Mouse (Mus musculus) kidney, adult 18-20 months (tissue): ENCODE data around the gene St3gal2.
"Not testable (repeated sequence)": the region's sequence is repeated elsewhere in the genome, so short reads cannot be mapped to it uniquely, and the experiment has no call there.

ENCODE experiments used
- DNase-seq: peaks from one replicate; pipeline ENCODE4 v3.0.0; 2021

St3gal2 gene

DNA sequence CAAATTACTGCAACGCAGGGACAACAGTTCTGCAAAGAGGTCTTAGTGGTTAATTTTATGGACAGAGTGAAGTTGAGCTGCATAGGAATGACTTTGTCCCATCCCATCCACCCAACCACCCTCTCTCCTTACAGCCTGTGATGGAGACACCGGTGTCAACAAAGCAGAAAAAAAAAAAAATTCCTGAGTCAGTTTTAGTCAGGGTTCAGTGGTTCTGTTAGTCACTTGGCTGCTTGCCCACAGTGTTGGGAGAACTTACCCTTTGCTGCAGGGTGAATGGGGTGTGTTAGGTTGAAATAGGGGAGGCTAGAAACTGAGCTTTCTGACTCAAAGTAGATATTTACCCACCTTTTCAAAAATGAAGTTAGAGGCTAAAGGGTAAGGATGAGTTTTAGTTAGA is 2.3 kb upstream of the St3gal2 start:
- peak; percentile 84 for DNase-seq

DNA sequence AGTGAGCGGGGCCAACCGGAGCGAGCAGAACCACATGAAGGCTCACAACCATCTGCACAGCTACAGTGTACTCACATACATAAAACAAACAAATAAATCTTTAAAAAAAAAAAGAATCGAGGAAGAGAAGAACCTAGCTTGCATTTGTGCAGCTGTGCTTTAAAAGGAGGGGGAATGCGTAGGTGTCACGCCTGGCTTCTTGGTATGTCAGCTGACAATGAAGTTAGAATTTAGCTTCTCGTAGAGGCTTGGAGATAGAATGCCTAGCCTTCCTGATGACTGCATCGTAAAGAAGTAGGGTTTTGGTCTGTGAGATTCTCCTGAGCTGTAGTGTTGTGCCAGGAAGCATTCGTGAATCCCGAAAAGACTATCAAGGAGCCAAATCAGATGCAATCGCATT is 1.7 kb upstream of the St3gal2 start:
- no peak for DNase-seq

DNA sequence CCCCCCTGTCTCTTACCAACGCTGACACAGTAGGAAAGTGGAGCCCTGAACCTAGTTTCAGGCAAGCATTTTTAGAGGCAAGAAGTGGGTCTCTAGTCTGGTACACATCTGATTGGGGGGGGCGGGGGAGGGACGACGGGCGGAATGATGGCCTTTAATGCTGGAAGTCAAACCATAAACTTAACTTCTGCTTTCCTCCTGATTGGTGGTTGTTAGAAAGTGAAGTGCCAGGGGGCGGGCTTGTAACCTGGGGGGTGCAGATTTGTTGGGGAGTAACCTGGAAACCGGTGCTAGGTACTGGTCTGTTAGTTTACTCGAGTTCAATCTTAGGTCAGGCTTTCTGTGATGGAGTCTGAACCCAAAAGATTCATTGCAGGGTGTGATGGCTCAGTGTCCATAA is 1.3 kb upstream of the St3gal2 start:
- DNase-seq, result no peak

DNA sequence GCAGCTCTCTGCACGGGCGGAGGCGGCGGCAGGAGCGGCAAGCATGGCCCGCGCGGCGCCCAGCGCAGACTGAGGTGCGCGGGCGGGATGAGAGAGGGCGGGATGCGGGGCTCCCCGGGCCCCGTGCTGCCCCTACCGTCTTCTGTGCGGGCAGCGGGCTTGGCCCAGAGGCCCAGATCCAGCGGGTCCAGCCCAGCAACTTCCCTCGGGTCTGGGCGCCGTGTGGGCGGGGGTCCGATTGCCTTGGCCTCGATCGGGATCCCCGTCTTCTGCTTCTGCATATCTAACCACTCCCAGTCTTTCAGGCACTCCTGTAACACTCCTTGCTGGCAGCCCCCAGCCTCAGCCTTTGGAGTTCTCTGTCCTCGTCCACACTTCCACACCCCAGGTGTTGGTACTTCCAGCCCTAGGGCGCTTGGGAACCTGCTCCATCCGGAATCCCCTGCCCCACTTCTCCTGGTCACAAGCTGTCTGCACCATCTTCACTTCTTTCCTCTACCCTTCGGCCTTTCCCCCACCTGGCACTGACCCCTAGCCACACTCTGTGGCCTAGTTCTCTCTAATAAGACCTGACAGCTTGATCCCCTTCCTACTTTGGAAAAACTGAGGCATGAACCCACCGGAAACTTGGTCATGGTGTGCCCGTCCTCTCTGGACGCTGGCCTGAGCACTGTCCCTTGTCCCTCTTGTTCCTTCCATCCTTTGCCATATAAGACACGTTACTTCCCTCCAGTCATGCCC is 480 bp downstream of the St3gal2 start:
- DNase-seq, result no peak

DNA sequence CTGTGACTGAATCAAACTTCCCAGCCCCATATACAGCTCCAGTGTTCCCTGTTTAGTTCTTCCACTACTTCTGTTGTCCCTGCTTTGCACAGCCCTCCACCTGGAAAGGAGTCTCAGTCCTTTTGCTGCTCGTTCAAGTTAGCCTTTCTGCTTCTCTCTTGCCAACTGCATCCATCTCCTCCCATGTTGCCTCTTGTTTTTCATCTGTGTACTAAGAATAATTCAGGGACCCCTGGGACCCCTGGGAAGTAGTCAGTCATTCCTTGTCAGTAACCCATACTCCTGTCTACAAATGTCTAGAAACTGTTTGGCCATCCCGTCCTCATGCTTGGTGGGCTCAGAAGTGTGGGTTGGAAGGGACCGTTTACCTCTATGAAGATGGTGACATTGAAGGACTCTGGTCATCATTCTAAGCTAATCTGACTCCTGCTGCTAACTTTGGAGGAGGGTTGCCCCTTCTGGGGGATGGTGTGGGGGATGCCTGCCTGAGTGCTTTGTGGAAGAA is 1.1 kb downstream of the St3gal2 start:
- DNase-seq, result no peak

DNA sequence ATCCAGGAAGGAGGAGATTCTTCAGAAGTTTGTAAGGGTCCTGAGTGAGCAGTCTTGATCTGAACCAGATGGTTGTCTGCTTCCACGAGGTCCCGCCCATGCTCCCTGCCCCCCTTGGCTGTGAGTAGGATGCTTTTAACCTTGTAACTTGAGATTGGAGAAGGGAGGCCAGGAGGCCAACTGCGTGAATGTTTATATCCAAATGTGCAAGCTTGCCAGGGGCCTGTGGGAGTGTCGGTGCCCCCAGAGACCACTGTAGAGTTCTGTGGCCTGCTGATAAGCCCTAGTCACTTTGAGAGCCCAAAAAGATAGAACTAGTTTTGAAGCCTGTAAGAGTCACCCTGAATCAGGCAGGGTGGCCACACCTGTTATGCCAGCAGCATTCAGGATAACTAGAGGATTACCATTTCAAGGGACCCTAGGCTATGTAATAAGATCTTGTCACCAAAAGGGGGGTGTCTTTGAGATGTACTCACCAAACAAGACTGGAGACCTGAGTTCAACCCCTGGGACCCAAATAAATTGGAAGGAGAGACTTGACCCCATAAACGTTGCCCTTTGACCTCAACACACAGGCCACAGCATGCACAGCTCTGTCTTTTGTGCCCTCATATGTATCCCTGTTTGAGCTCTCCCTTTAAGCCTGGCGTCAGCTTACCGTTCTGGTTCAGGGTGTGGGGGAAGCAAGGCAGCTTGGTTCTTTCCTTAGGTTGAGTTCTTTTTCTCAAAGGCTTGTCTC is 1.9 kb downstream of the St3gal2 start:
- DNase-seq, result peak; percentile 32

DNA sequence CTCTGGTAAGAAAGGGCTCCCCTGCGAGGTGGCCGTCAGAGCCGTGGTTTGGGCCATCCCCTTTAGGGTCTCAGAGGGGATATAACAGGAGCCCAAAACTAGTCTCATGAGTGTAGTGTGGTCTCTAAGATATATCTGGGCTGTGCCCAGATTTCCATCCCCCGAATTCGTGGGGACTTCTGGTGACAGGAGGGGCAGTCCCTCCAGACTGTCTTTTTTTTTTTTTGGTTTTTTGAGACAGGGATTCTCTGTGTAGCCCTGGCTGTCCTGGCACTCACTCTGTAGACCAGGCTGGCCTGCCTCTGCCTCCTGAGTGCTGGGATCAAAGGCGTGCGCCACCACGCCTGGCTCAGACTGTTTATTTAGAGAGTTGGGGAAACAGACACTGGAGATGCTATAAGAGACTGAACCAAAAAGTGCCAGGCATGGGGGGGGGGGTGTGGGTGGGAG is 6.0 kb downstream of the St3gal2 start:
- DNase-seq, result no peak

DNA sequence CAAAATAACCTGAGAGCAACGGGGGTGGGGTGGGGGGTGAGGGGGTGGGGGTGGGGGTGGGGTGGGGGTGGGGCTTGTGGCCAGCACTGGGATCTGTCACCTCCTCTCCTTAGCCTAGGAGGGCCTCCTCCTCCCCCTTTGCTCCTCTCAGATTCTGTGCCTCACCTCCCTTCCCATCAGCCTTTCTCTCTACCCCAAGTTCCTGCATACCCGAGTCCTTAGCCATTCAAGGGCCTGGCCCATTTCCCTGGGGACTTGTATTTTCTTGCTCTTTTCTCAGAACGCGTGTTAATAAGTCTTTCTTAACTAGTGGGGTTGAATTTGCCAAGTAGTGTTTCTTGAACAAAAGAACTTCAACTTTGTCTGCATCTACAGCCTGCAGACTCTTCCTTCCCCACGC is 7.0 kb downstream of the St3gal2 start:
- no peak for DNase-seq

DNA sequence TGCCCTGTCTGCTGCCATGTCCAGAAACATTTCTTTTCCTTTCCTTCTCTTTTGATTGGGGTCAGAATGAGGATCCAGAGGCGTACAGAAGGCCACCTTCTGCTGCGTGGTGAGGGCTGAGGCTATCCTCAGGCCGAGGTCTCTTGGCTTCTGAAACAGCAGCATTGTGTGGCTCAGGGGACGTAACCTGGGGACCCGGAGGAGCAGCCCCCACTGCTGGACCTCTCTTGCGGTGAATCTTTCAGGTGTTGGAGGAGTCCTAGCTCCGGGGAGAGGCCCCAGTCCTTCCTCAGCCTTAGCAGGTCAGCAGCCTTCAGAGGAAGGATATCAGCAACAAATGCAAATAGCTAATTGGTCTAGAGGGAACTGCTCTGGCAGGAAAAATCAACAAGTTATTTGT is 8.7 kb downstream of the St3gal2 start:
- DNase-seq, result no peak

DNA sequence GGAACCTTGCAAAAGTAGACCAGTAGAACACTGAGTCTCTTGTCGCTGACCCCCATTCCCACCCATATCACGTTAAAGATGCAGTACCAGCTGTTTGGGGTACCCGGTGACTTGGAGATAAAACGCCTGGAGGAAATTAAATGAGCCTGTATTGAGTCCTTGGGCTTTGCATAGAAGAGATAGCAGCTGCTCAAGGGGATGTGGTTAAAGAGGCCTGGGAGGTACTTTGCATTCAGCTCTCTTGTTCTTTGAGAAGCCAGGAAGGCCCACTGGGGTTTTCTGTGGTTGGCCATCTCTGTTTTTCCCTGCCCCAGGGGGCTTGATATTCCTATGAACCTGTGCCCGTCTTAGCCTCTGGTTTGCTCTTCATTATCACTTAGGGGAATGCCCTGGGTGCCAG is 9.3 kb downstream of the St3gal2 start:
- DNase-seq, result no peak

DNA sequence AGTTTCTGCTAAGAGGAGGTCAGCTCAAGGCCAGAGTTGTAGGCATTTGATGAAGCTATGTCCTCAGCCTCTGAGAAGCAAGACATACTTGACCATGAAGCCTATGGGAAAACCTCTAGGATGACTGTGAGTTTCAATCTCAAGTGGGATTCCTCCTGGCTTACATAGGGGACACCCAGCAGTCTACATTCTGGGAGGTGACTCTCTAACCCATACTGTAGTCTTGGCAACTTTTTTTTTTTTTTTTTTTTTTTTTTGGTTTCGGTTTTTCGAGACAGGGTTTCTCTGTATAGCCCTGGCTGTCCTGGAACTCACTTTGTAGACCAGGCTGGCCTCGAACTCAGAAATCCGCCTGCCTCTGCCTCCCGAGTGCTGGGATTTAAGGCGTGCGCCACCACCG is 9.9 kb downstream of the St3gal2 start:
- not testable (repeated sequence) for DNase-seq

DNA sequence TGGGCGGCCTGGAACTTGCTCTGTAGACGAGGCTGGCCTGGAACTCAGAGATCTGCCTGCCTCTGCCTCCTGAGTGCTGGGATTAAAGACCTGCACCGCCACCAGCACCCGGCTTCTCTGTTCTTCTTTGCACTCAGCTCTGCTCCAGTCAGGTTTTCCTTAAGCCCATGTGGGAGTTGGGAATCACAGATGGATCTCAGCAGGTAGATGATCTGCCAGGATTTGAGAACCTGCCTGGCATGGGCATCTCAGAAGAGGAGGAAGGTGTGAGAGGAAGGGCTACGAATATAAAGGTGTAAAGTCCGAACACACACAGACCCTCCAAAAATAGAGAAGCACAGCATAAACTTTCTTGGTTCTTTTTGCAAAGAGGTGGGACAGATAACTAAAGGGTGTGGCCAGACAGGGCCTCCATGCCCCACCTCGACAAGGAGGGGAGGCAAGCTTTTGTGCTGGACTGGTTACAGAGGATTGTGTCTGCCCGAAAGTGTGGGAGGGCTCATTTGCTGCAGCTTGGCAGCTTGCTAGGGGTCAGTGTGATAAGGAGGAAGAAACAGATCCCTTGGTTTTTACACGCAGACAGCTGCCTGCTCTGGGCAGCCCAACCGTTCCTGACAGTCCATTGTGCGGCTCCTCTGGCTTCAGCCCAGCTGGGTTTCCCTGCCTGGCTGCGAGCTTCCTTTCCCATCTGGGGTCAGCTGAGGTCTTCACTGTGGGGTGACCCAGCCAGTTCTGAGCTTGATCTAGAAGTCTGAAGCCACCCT is 11.6 kb downstream of the St3gal2 start:
- DNase-seq, result peak; percentile 57

DNA sequence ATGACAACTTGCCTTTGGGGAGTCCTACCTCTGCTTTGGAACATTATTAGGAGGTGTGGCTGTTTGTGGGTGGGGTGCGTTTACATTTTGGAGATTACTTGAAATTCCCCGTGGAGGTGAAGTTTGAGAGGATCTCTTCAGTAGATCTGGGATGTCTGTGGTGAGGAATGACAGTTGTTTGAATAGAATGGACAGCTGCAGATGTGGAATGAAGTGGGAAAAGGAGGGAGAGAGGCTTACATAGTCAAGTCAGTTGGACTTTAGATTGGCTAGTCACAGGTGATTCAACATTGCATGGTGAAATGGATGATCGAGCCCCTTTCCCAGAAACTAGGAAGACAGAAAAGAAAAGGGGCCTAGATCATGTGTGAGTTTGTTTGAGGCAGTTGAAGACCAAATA is 12.7 kb downstream of the St3gal2 start:
- no peak for DNase-seq

DNA sequence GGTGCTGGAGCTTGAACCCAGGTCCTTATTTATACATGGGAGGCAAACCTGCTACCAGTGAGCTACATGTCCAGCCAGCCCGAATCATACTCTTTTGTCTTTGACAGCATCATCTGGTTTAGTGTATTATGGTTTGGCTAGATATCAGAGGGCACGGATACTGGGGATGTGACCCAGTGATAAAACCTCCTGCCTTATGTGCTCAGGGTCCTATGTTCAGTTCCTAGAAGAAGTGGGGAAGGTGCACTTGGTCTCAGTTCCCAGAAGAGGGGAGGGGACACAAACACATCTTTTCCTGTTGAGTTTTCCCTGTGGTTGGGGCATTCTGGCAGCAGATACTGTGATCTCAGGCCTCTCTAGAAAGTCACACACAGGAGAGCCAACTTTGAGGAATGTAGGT is 13.6 kb downstream of the St3gal2 start:
- DNase-seq, result no peak

DNA sequence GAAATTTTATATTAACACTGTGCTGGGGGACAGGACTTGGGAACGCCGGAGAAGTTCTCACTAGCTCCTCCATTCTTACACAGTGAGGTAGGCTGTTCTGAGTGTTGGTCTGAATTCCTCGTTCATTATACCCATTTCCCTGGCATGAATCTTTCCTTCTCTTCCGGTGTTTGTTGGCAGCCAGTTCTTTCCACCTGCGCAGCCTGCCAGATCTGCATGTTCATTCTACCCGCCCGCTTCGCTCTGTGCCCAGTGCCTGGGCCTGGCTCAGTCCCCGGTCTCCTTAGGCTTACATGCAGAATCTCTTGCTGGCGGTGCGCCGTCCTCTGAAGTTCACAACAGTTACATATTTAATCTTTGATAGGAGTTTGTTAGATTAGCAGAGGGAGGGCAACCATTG is 16.5 kb downstream of the St3gal2 start:
- no peak for DNase-seq

DNA sequence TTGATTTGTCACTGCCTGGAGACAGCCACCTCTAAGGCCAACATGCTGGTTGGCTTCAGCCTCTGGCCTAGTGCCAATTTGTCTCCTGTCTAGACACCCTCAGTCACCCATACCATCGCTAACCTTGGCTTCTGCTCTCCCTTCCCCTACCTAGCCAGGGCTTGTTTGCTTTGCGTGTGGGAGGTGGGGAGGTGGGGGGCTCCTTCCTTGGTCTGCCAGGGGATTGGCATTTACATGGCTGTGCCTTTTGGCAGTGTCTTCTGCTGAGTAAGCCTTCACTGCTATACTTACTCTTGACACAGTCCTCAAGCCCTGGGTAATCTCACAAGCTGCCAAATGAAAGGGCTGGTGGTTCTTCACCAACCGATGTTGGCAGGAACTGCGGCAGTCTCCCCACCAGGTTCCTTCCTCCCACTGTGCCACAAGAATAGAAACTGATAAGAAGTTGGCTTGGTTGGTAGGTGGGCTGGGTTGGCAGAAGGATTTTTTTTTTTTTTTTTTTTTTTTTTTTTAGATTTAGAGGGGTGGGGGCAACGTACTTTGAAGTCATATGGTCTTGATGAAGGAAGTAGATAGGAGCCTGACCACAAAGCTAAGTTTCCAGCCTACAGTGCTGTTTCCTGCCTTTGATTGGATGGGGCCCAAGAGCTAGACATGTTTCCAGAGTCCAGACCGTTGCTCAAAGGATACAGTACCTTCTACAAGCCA is 19.3 kb downstream of the St3gal2 start:
- DNase-seq, result peak; percentile 56

DNA sequence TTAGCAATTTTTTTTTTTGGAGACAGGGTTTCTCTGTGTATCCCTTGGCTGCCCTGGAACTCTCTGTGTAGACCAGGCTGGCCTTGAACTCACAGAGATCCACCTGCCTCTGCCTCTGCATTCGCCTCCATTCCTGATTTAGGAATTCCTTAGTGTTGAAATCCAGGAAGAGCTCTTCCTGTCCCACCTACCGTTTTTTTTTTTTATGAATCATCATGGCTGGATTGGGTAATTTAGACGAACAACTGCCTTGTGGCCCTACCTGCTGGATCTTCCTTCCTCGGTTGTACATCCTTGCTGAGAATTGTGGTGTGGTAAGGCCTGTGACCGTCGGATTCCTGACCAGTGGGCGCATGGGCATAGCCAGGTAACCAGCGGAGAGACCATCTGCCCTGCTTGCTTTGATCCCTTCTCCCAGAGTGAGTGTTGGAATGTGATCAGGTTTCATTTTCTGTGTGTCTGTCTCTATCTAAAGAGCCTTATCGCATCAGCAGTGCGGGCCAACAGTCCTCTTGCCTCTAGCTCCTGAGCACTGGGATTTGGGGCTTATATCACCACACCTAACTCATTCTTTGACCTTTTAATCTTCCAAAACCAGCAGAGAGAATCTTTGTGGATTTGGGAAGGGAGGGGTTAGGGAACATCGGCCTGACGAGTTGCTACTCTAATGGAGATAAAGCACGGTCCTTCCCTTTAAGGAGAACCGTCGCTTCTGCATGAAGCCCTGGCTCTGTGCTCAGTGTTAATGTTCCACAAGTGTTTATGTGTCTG is 21.1 kb downstream of the St3gal2 start:
- no peak for DNase-seq

DNA sequence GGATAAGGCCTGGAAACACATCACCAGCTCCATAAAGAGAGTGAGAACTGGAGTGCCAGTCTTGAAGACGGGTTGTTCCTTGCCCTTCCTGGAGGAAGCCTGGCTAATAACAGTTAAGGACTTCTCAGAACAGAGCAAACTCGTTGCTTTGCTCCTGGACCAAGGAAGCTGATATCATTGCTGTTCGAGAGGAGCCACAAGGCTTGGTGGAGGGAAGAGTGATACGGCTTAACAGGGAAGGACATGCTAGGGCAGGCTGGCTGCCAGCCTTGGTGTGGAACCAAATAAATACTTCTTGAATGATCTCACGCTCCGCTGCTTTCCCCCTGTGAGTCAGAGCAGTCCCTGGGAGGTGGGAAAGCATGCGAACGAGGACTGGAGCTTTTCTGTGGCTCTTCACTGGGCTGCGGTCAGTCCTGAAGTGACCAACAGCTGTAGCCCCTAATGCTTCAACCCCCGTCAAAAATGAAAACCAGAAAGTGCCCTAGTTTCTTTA is 21.8 kb downstream of the St3gal2 start:
- DNase-seq, result peak; percentile 84

DNA sequence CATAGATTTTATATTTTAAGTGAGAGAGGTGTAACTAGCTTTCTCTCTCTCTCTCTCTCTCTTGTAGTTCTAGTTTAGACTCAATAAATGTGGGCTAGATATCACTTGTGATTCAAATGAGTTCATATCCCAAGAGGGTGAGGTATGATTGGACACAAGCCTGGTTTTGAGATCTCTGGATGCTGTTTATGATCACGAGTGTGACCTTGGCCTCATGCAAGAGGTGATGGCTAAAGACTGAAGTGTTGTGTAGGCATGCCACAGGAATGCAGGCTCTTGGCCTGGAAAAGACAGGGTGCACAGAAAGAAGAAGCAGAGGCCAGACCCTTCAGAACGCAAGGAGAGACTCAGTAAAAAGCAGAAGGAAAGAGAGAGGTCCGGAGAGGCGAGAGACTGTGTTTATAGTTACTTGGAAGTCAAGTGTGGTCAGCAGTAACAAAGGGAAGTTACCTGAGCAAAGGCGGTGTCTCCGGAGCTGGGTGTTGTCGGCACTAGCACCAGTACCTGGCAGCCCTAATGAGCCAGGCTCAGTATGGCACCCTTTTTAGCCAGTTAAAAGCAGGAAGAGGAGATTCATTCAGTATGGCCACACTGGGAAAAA is 24.7 kb downstream of the St3gal2 start:
- no peak for DNase-seq

DNA sequence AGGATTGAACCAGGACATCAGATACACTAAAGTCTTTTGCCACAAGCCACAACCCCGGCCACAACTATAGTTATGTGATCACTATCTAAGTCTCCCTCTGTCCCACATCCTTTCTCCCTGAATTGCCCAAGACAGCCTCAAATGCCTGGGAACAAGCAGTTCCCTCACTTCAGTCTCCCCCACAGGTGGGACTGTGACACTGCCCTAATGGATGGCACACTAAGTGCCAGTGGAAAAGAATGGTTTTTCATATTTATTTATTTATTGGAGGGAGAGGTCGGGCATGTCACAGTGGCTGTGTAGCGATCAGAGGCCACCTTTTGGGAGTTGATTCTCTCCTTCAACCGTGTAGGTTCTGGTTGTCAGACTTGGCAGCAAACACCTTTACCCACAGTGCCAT is 26.0 kb downstream of the St3gal2 start:
- DNase-seq, result no peak

DNA sequence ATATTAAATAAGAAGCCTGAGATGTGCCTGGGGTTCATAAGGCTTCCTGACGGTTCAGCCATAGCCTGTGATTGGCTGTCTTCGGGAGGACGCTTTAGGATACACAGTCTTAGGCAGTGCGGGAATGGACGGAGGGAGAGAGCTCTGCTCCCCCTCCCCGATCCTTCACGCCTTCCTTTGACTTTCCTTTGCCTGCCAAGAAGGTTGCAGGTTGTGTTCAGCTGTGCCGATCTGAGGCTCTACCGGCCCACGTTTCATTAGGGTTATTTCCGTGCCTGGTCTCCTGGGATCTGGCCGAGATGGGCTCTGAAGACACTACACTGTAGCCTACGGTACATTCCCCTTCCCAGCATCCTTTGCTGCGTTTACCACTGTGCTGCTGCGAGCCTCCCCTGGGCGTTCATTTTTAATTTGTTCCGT is 30.4 kb downstream of the St3gal2 start:
- DNase-seq, result peak; percentile 24
